Mouse (Mus musculus) megakaryocyte progenitor cell, adult 5-6 weeks (primary cell): Measurements from ENCODE around the gene Pcnx3. TPM values are rescaled to one million over a fixed set of nuclear protein-coding genes. Genes with fewer than 3 reads are reported as not detected.

Experiments used
- ATAC-seq: replicated peaks from 2 replicates; pipeline ENCODE4 v1.8.0; 2016; ENCODE audit warnings: mild to moderate bottlenecking, moderate TSS enrichment, inconsistent platforms; ENCODE audit not compliant: poor library complexity
- total RNA-seq, 2 experiments: library from RNA; stranded (forward) in 1 of 2; stranded (reverse) in 1 of 2; fragments of 157-497, 149-512 nt in 1 of 2; fragments of 200-1000 nt in 1 of 2; gene quantifications; 2 replicates each; pipeline versions ENCODE4 v1.2.3 to v1.2.4; 2015 to 2017

The Pcnx3 gene
- 21.6 and 24.5 TPM in 2 replicates for total RNA-seq (2015)
- 15.6 and 15.7 TPM in 2 replicates for total RNA-seq (2017)

GRCm38 (mm10) chr19:5688200-5689087 lies at the start of gene Pcnx3, which contains the start of gene Map3k11:
Gene Pcnx3, minus strand, starts transcription at chr19:5688908.
Gene Map3k11, plus strand, starts transcription at chr19:5688742.
- peak; percentile 74 for ATAC-seq

- no peak for ATAC-seq
These were observed 45.6 kb upstream of the Pcnx3 start for GRCm38 (mm10) chr19:5734325-5734724.

GRCm38 (mm10) chr19:5731264-5731978 lies 42.7 kb upstream of the Pcnx3 start:
- ATAC-seq = peak; percentile 75

GRCm38 (mm10) chr19:5730314-5731186 lies 41.8 kb upstream of the Pcnx3 start:
- no peak for ATAC-seq

DNA sequence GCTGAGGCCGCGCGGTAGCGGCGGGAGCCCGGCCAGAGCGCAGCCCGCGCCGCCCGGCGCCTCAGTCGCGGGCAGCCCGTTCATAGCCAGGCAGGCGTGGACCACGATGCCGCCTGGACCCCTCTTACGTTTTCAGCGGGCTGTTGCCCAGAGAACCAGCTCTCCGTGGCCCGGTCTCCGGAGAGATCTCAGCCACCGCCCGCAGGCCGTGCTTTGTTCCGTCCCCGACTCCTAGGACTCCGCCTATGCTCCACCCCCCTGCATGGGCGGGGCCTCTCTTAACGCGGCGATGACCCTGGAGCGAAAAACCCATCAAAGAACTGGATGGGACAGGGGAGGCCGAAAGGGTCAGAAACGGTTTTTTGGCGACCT lies 40.7 kb upstream of the Pcnx3 start, which contains the start of gene Fam89b:
Gene Fam89b, minus strand, starts transcription at position 210 of the 372 bp plus-strand sequence.
- peak; percentile 32 for ATAC-seq

- no peak for ATAC-seq
These were observed 40.1 kb upstream of the Pcnx3 start for GRCm38 (mm10) chr19:5728631-5729443.

DNA sequence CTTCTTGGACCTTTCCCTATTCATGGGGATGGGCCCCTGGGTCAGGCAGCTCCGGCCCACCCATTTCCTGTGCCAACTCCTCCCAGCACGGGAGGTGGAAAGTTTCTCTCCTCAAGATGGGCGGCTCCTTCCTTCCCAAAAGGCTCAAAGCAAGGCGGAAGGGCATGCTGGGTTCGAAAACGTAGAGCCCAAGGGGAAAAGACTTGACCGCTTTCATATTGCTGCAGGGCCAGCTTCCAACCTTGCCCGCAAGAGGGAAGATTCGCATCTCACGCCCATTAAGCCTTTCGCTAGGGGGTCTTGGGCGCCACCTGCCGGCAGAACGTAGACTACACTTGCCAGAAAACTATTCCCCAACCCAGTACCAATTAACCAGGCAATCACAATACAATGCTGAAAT lies 39.0 kb upstream of the Pcnx3 start:
- peak; percentile 27 for ATAC-seq

DNA sequence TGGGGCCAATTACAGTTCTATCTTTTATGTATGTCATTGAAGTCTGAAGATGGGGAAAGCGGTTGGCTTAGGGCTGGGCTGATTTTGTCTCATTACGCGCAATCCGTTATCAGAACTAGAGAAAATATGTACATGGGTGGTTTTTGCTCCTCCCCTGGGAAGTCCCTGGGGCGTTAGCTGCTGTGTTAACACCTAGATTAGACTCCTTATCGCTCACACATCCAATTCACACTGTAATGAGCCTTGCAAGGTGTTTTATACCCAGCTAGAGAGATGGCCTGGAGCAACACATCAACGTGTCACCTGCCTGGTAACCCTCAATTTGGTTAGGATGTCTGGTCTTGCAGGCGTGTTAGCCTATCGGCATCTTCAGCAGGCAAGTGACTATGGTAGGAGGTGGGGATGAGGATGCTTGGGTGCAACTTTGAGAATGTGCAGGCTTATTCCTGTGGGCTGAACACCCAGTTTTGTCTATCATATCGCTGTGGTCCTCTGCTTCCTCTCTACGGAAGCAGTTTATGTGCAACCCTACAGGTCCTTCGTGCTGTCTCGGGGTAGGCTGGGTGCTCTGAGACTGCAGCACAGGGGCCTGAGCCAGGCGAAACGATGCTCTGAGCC lies 38.4 kb upstream of the Pcnx3 start:
- peak; percentile 12 for ATAC-seq

DNA sequence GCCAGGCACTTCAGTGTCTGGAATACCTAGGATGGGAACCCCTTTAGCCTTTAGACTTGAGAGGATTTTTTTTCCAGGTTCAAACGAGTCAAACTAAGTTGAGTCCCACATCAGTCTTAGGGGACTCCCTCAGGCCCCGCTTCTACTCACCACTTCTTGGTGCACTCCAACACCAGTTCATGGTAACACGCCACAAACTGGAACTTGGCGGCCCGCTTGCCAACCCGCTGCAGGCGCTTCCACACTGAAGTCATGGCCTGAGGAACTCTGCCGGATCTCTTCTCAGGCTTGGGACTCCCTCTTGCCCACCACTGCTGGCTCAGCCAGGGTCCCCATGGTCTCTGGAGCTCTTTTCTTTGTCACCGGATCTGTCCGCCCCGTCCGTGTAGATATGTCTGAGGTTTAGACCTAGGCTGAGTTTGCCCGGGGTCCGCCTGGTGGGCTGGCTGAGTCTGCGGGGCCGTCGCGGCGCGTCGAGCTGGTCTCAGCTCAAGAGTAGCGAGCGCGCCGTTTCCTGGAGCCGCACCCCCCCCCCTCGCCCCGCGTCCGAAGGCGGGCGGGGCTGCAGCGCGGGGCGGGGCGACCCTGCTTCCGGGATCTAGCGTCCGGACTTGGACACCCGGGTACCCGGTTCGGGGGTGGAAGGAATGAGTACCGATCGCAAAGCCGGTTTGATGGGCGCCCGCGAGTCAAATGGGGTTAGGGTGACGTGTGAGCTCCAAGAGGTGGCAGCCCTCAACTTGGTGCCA lies 37.2 kb upstream of the Pcnx3 start, which contains the start of gene Ehbp1l1:
Gene Ehbp1l1, minus strand, starts transcription at position 551 of the 749 bp plus-strand sequence.
- ATAC-seq = peak; percentile 11; the same call in 1 of the 2 replicates

DNA sequence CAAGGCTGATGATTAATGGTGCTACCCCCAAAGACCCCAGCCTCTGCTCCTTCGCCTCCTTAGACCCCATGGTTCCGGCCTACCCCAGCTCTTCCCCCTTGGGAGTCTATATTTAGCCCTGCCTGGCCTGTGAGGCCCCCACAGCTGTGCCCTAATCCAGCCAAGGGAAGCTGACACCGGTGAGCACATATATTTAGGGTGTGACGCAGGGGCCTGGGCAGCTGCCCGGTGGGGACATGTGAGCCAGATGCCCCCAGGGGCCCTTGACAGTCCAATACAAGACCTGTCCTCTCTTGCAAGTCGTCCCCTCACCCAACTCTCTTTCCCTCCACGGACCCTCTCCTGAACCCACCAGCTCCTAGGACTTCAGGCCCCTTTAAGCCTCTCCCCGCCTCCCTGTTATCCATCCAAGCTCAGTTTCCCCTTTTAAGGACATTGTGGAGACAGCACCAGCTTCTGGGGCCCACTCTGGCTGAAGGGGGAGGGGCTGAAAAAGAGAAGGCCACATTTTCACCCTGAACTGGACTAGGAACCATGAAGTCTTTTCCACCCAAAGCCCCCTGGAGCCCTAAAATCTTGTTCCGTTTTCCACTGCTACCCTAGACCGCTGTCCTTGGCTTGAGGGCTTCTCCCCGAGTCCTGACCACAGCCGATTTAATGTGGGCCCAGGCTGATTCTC lies 36.5 kb upstream of the Pcnx3 start:
- no peak for ATAC-seq

- peak; percentile 51 for ATAC-seq
These were observed 35.8 kb upstream of the Pcnx3 start for GRCm38 (mm10) chr19:5724549-5724941.

DNA sequence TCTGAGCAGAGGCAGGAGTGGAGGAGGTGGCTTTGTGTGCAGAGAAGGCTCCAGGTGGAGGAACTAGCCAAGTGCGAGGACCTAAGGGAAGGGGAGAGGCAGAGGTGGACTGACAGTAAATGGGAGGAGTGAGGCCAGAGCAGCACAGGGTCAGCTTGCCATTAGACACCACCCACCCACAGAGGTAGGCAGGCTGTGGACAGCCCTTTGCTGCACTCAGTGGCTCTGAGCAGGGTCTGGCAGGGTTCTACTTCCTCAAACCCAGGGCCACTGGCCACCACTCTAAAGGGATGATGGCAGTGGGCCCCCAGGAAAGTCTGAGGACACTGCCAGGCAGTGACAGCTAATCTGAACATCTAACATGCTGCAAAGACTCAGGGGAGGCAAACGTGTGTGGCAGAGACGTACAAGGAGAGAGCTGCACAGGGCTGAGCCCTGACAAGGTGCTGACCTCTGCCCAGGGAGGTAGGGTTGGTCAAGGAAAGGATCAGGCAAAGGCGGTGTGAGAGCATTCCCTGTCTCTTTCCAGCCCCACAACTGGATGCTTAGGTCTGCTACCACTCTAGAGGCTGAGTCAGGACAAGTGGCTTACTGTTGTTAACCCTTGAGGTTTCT lies 35.3 kb upstream of the Pcnx3 start:
- ATAC-seq = no peak

DNA sequence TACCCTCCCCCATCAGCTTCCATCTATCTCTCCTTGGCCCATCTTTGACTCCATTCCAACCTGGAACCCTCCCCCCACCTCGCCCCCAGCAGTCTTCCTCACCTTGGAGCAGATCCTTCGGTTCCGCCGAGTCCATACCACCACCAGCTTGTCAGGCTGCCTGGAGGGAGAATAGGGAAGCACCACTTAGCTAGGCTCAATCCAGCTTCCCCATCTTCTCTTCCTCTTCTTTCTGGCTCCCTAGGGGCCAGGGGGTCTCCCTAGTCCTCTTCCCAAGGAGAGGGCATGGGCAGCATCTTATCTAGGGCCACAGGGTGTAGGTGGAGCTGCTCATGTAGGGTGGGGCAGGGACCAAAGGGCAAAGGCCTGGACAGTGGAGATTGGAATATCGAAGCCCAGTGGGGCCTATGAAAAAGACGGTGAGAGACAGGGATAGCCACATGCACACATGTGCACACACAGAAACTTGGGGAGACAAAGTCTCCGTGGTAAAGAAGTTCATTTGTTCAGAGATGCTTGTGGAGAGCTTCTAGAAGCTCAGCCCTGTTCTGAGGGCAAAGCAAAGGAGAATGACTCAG lies 34.2 kb upstream of the Pcnx3 start:
- no peak for ATAC-seq

GRCm38 (mm10) chr19:5721233-5721632 lies 32.5 kb upstream of the Pcnx3 start:
- no peak for ATAC-seq

DNA sequence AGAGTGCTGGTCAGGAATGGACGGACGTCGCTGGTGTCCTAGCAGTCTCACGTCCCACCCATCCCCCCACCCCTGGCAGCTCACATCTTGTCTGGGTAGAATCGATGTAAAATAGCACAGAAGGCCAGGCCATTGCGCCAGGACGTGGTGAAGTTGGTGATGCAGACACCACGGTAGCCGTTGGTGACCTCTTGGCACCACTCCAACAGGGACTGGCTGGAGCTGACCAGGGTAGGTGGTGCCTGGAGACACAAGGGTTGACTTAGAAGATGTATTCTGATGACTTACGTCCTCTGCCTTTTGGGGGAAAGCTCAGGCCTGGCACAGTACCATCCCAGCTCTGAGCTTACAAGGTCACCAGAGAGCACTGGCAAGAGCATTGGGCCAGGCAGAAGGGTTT lies 28.2 kb upstream of the Pcnx3 start:
- no peak for ATAC-seq

DNA sequence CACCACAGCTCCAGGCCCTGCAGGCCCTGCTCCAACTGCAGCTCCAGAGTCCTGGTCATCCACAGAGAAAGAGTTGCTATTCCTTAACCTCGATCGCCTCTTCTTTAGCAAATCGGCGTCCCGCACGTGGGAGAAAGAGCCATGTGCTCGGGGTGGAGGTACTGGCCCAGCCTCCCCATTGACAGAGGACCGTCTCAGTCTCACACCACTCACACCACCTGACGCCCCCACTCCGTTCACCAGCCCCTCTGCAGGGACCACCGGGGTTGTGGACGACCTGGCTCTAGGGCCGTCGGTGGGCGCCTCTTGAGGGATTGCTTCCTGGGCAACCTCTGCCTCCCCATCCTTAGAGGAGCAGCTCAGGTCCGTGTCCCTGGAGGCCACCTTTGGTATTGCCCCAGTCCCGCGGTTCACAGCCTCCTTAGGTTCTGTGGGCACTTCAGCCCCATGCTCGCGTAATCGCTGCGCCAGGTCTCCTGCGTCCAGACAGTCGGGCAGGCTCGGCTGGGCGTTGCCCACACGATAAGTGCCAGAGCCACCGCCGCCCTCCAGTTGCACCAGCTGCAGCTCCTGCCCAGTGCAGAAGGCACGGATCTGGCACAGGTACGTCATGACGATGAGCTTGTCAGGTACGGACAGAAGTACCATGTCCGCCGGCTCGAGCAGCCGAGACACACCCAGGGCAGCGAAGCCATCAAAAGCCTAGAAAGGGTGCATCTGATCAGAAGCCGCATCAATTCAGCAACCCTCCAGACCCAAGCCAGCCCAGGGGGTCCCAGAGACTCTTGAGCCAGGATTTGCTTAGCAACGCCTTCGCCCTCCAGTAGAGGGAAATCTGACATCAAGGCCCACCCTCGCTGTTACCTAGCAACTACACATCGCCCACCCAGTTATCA lies 27.3 kb upstream of the Pcnx3 start:
- peak; percentile 49 for ATAC-seq
